Mouse (Mus musculus) brain, adult 2 months (tissue): ENCODE data around the gene Ctrc.

Experiments used
- DNase-seq: peaks from one replicate; pipeline ENCODE4 v3.0.0; 2011; ENCODE audit warnings: low read depth, low spot score

Ctrc gene

DNA sequence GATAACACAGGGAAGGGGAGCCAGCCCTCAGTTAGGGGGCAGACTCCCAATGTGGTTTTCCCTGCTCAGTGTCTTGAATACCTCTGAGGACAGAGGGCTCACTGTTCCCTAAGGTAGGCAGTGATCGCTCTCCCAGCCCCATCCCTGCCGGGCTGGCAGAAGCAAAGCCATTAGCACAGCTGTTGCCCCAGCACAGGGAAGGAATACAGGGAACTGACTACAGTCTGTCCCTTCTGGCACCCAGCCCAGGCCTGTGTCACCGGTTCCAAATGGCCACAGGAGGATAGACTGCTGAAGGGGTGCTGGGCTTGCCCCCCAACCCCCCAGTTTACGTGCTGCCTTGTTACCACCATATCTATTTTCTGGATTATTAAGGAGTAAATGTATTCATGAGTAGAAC, 21.3 kb upstream of the Ctrc start:
- peak; percentile 80 for DNase-seq

GRCm38 (mm10) chr4:141866933-141867490, 20.9 kb upstream of the Ctrc start:
- DNase-seq: peak; percentile 82

GRCm38 (mm10) chr4:141865600-141865999, 19.4 kb upstream of the Ctrc start:
- DNase-seq: no peak

DNA sequence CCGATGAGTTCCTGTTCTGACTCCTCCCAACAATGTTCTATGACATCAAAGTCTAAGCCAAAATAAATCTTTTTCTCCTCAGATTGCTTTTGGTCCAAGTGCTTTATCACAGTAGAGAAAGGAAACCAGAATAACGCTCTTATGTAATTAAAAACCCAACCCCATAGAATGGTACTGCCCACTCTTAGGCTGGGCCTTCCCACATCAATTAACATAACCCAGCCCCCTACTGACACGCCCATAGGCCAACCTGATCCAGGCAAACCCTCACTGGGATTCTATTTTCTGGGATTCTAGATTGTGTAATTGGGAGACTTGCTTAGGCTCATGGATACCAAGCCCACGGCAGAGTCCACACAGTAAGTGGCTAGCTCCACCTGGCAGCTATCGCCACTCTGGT, 18.8 kb upstream of the Ctrc start:
- DNase-seq: no peak

DNA sequence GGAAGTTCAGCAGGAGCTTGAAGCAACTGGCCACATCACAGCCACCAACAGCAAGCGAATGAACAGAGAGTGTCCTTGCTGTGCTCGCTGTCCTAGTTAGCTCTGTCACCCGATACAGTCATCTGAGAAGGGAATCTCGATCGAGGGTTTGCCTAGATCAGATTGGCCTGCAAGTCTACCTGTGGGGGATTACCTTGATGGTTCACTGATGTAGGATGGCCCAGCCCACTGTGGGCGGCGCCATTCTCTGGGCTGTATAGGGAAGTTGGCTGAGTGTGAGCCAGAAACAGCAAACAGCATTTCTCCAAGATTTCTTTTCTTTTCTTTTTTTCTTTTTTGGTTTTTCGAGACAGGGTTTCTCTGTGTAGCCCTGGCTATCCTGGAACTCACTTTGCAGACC, 18.3 kb upstream of the Ctrc start:
- DNase-seq: no peak

GRCm38 (mm10) chr4:141863726-141864280, 17.6 kb upstream of the Ctrc start:
- no peak for DNase-seq

- DNase-seq: no peak
Measured at GRCm38 (mm10) chr4:141862867-141863266, 16.7 kb upstream of the Ctrc start.

GRCm38 (mm10) chr4:141861591-141862295, 15.6 kb upstream of the Ctrc start:
- DNase-seq: no peak

DNA sequence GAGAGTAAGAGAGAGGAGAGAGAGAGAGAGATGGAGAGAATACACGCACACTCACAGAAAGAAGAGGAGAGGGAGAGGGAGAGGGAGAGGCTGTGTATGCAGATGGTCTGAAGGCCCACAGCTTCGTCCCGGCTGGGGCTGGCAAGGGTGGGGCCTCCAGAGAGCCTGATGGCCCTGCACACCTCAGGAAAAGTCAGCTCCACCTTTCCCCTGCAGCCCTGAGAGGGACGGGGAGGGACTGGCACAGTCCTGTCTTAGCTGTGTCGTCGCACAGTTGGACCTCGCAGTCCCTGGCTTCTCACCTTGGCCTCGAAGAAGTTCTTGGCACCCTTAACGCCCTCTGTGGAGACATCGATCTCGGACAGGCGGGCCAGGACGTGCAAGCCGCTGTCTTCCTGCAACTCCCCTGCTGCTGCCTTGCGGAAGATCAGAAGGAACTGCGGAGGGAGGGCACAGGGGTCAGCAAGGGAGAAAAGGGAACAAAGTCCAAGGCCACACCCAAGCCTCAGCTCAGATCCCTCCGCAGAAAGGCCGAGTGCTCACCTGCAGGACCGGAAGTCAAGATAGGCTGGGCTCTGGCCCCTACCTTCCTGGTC, 14.2 kb upstream of the Ctrc start:
- DNase-seq: no peak

- DNase-seq: no peak
Measured at GRCm38 (mm10) chr4:141859351-141859750, 13.2 kb upstream of the Ctrc start.

- DNase-seq: no peak
Measured at GRCm38 (mm10) chr4:141858501-141858900, 12.3 kb upstream of the Ctrc start.

DNA sequence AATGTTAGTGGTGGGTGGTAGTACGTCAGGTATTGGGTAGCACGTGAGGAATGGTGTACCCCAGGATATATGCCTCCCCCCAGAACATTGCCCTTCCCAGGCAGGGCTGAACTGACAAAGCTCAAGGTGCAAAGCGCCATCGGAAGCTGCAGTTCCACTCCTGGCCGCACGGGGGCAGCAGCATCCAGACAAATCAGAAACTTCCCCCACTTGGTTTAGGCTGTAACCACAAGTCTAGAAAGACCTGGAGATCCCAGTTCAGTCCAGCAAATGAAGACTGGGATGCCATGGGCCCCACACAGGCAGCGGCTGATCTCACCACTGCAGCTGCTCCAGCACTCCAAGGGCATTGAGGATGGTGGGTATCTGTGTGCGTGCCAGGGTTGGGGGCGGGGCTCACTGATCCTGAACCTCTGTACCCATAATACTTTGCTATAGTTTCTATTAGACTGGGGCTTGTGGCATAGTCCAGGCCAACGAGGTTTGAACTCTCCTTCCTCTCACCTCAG, 11.3 kb upstream of the Ctrc start:
- DNase-seq: peak; percentile 86

DNA sequence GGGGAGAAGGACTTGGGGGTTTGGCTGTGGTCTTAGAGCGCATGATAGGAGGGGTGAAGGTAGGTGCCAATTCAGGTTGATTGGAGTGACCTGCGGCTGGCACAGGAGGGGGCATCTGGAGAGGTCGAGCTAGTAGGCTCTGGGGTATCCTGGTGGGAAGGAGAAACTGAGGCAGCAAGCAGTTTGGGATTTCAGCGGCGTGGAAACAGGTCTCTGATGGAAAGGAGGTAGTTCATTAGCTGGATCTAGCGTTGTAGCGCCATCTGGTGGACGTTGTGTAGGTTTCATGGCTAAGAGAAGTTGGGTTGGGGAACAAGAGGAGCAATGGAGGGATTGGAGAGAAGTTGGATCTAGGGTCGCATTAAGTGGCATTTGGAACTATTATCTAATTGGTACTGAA, 7.3 kb upstream of the Ctrc start:
- DNase-seq: peak; percentile 87

GRCm38 (mm10) chr4:141834536-141835095, 11.5 kb downstream of the Ctrc start:
- DNase-seq: no peak

GRCm38 (mm10) chr4:141833911-141834310, 12.2 kb downstream of the Ctrc start:
- DNase-seq: peak; percentile 86

GRCm38 (mm10) chr4:141831361-141831760, 14.8 kb downstream of the Ctrc start:
- DNase-seq: no peak

DNA sequence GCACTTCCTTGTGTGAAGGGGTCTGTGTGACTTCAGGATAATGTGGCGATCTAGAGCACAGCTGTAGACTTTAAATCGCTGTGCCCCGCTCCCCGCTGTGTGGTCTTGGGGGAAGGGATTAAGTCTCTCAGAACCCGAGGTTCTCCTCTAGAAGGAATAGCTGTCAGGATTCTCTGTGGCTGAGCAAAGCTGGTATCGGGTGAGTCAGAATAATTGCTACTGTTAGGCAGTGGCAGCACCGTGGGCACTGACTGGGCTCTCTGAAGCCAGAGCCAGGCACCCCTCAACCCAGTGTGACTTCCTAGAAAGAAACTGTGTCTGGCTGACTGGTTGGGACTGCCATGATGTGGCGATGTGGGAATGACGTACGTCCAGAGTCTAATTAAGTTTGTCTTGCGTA, 15.8 kb downstream of the Ctrc start:
- peak; percentile 66 for DNase-seq

- no peak for DNase-seq
Measured at GRCm38 (mm10) chr4:141828177-141828576, 18.0 kb downstream of the Ctrc start.

DNA sequence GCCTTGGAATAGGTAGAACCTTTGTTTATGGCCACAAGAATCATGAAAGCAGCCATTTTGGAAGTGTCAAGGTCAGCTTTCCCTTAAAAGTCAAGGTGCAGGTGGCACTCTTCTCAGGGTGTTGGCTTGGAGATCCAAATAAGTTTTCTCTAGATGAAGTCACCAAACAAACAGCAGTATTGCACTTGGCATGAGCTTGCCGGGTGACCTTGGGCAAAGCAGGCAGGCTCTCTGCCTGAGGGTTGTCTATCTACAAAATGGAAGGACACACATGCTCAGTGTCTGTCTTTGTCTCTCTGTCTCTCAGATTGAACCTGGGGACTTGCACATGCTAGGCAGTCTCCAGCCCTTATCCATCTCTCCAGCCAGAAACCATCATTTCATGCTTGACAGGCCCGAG, 18.8 kb downstream of the Ctrc start:
- no peak for DNase-seq

GRCm38 (mm10) chr4:141826060-141826459, 20.1 kb downstream of the Ctrc start, which contains the start of gene Cela2a:
TSS of gene Cela2a (minus strand) at chr4:141826160.
- no peak for DNase-seq

DNA sequence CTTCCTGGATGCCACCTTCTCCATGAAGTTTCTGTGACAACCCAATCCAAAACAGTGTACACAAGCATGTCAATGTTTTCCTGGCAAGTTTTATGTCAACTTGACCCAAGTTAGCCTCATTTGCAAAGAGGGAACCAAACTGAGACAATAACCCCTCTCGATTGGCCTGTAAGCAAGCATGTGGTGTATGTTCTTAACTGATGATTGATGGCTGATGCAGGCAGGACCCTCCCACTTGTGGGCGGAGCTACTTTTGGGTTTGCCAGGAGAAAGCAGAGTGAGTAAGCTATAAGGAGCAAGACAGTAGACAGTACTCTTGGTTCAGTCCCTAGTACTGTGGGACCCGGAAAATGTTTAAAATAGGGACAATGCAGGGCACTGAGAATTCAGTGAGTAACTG, 23.2 kb downstream of the Ctrc start:
- no peak for DNase-seq

GRCm38 (mm10) chr4:141822089-141822488, 24.1 kb downstream of the Ctrc start:
- DNase-seq: no peak
